Mouse (Mus musculus) embryonic fibroblast, embryonic 13.5 days (primary cell): ENCODE data around the gene Tnfsf15.

Experiments
- CTCF ChIP-seq: IDR thresholded peaks from 2 replicates; pipeline ENCODE4 v1.5.1; 2011; ENCODE audit warnings: mild to moderate bottlenecking, control low read depth, low read length, moderate library complexity, borderline replicate concordance; ENCODE audit not compliant: insufficient read depth
- POLR2A ChIP-seq: IDR thresholded peaks from 2 replicates; pipeline ENCODE4 v1.6.1; 2011; ENCODE audit warnings: low read depth, mild to moderate bottlenecking, control low read depth, low read length, moderate library complexity

- TF ChIP-seq CTCF (no peak), POLR2A (no peak)
Measured at GRCm38 (mm10) chr4:63686157-63686556, 58.8 kb downstream of the Tnfsf15 start.
